Mouse (Mus musculus): ENCODE measurements around the gene Tgfb3. TPM values are rescaled to one million over a fixed set of nuclear protein-coding genes. Genes with fewer than 3 reads are reported as not detected.

Tgfb3 gene
- total RNA-seq, 2 experiments from 2014 or later, result 15.4 to 16.0 TPM

- peak overlapping the region; percentile 89 for H3K27ac ChIP-seq
- no peak for DNase-seq (ENCODE audit: extremely low spot score in 1 of 2, low spot score in 2 of 2)
- intact Hi-C loops (cut with DNase I), result loop anchor here (2.0 to 5.0 kb wide), 3 partner anchors 75 to 331 kb away; partner anchors contain the start of gene Flvcr2
- H3K4me3 ChIP-seq, result peak overlapping the region; percentile 56
- no peak for TF ChIP-seq CTCF (IDR thresholded peaks at IDR 0.05)
Measured at GRCm38 (mm10) chr12:86077736-86078135, 1.1 kb downstream of the Tgfb3 start.

DNA sequence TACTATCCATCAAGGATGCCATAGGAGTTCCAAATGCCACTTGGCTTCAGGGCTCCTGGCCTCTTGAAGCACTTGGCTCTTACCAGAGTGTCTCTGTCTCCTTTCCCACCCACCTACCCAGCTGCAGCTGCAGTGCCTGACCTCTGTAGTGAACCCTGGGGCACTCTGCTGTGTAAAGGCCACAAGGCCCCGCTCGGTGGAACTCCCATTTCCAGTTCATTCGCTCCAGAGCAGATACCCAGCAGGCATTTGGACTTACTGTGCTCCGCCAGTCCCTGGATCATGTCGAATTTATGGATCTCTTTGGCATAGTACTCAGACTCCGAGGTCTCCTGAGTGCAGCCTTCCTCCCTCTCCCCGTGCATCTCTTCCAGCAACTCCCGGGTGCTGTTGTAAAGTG, 1.5 kb downstream of the Tgfb3 start:
- peak in 1 of 2 experiments; percentile 29 for DNase-seq (ENCODE audit: extremely low spot score in 1 of 2, low spot score in 2 of 2)
- no peak for TF ChIP-seq CTCF (IDR thresholded peaks at IDR 0.05)
- Histone ChIP-seq H3K27ac (peak overlapping the region; percentile 89), H3K4me3 (peak overlapping the region; percentile 56)
- intact Hi-C loops (cut with DNase I), result loop anchor here (5.0 kb wide), 2 partner anchors 75 to 145 kb away; no protein-coding TSS in a partner anchor

DNA sequence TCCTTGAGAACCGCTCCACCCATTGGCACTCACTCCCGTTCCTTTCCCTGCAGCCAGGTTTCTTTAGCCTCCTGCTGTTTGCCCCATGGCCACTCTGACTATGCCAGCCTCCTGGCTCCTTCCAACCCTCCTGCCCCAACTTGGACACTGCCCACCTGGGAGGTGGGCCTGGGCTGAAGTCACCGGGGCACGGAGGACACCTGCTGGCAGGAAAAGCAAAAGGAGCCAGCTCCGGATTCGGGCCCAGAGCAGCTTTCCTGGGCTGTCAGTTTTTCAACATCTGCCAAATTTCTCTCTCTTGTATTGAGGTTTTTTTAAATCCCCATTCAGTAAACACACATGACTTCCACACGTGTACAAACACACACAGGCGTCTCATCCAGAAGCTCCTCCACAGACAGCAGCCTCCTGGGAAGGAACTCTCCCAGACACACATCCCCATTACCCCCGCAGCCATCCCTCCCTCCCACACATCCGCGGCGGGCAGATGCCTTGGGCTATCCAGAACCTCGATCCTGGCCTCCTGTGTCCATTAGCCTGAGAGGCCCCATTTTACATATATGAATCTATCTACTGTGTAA, 2.4 kb downstream of the Tgfb3 start:
- peak in 1 of 2 experiments; percentile 62 for DNase-seq (ENCODE audit: extremely low spot score in 1 of 2, low spot score in 2 of 2)
- peak; percentile 51 for TF ChIP-seq CTCF (IDR thresholded peaks at IDR 0.05)
- intact Hi-C loops (cut with DNase I), result loop anchor here (5.0 kb wide), 2 partner anchors 74 to 144 kb away; no protein-coding TSS in a partner anchor
- H3K4me3 ChIP-seq, result peak overlapping the region; percentile 44
- H3K27ac ChIP-seq, result peak overlapping the region; percentile 75

DNA sequence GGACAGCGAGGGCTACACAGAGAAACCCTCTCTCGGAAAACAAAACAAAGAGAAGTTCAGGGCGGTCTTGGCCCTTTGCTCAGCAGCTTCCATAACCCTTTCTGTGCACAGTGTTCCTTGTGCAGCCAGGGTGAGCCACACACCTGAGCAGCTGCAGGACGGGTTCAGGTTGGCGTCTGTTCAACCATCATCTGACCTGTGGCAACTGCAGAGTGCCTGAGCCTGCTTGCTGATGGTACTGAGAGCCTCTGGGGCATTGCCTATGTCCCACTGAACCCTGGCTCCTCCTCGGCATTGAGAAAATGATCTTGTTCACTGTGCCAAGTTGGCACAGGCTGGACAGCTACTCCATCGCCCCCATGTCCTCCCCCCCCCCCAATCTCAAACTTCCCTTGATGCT, 3.5 kb downstream of the Tgfb3 start:
- Histone ChIP-seq H3K27ac (peak overlapping the region; percentile 29), H3K4me3 (no peak overlapping the region)
- no peak for DNase-seq (ENCODE audit: extremely low spot score in 1 of 2, low spot score in 2 of 2)
- intact Hi-C loops (cut with DNase I), result loop anchor here (5.0 kb wide), 2 partner anchors 73 to 143 kb away; no protein-coding TSS in a partner anchor
- TF ChIP-seq CTCF (IDR thresholded peaks at IDR 0.05), result no peak

DNA sequence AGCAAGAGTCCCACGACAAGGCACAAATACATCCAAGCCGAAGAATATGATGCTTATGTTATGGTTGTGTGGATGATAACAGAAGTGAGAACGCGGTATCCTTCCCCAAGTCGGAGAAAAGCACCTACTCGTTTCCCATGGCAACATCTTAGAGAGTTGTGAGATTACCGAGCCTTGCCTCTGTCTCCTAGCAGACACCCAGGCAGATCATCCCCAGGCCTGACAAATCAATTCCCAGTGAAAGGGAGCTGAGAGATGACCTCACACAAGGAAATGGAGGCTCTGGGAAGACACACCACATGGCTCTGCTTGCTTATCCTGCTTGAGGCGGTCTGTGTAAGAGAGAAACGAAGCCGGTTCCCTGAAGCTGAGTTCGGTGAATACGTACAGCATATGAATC, 4.2 kb downstream of the Tgfb3 start:
- peak in 1 of 2 experiments; percentile 24 for DNase-seq (ENCODE audit: extremely low spot score in 1 of 2, low spot score in 2 of 2)
- TF ChIP-seq CTCF (IDR thresholded peaks at IDR 0.05), result no peak
- intact Hi-C loops (cut with DNase I), result loop anchor here (5.0 kb wide), 2 partner anchors 72 to 142 kb away; no protein-coding TSS in a partner anchor
- peak overlapping the region; percentile 29 for H3K27ac ChIP-seq
- H3K4me3 ChIP-seq, result no peak overlapping the region

DNA sequence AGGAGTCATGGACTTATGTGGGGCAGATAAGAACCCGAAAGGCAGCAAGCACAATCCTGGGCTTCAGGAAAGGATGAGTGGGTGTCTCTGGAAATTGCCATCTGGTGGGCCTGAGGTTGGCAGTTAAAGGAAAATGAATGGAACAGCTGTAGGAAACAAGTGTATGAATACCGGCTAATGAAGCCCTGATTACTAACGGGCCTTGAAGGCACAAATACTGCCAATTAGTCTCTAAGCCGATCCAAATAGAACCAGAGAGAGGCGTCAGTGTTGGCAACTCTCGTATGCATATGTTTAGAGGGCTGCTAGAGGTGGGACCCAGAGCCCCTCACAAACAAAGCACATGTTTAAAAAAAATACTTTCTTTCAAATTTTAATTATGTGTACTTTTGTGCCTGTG, 7.4 kb downstream of the Tgfb3 start:
- no peak for DNase-seq (ENCODE audit: extremely low spot score in 1 of 2, low spot score in 2 of 2)
- intact Hi-C loops (cut with DNase I), result no loop called here
- Histone ChIP-seq H3K4me3 (no peak overlapping the region), H3K27ac (no peak overlapping the region)
- TF ChIP-seq CTCF (IDR thresholded peaks at IDR 0.05), result no peak; the same call in 1 of the 2 replicates

DNA sequence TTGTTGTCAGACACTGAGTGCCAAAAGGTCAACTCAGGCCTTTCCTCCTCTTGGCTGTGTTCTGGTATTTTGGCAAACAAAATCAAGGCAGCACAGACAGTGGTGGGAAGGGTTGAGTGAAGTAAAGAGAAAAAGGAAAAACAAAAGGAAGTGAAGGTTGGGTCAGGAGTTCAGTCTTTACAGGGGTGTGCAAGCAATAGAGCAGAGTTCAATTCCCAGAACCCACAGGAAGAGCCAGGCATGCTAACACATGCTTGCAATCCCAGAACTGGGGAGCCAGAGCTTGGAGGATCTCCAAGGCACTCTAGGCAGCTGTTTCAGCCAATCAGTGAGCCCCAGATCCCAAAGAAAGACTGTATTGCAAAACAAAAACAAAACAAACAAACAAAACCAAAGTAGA, 14.0 kb downstream of the Tgfb3 start:
- TF ChIP-seq CTCF (IDR thresholded peaks at IDR 0.05), result no peak
- no peak overlapping the region for H3K27ac ChIP-seq
- no peak for DNase-seq (ENCODE audit: extremely low spot score in 1 of 2, low spot score in 2 of 2)
- no peak overlapping the region for H3K4me3 ChIP-seq
- intact Hi-C loops (cut with DNase I), result no loop called here

DNA sequence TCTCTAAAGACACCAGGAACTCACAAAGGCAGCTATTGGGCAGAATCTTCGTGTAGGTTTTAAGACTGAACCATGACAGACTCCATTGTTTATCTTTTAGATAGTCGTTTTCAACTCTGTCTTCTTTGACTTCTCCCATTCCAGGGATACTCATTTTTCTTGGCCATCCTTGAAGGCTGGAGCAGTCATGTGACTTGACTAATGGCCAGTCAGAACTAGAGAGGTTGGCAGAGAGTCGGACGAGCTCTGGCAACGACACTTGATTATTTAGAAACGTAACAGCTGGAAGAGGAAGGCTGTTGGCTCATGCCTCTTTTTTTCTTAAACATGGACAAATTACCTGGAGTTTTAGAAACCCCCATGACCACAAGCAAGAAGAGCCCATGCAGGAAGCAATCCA, 19.5 kb downstream of the Tgfb3 start:
- no peak overlapping the region for H3K4me3 ChIP-seq
- no peak for DNase-seq (ENCODE audit: extremely low spot score in 1 of 2, low spot score in 2 of 2)
- TF ChIP-seq CTCF (IDR thresholded peaks at IDR 0.05), result no peak
- H3K27ac ChIP-seq, result no peak overlapping the region
- intact Hi-C loops (cut with DNase I), result no loop called here

- TF ChIP-seq CTCF (IDR thresholded peaks at IDR 0.05), result no peak
- no peak overlapping the region for H3K4me3 ChIP-seq
- no peak for DNase-seq (ENCODE audit: extremely low spot score in 1 of 2, low spot score in 2 of 2)
- intact Hi-C loops (cut with DNase I), result no loop called here
- H3K27ac ChIP-seq, result no peak overlapping the region
Measured at GRCm38 (mm10) chr12:86057516-86057915, 21.3 kb downstream of the Tgfb3 start.

GRCm38 (mm10) chr12:86056976-86057375, 21.9 kb downstream of the Tgfb3 start:
- TF ChIP-seq CTCF (IDR thresholded peaks at IDR 0.05), result no peak
- Histone ChIP-seq H3K4me3 (no peak overlapping the region), H3K27ac (no peak overlapping the region)
- intact Hi-C loops (cut with DNase I), result no loop called here
- no peak for DNase-seq (ENCODE audit: extremely low spot score in 1 of 2, low spot score in 2 of 2)

DNA sequence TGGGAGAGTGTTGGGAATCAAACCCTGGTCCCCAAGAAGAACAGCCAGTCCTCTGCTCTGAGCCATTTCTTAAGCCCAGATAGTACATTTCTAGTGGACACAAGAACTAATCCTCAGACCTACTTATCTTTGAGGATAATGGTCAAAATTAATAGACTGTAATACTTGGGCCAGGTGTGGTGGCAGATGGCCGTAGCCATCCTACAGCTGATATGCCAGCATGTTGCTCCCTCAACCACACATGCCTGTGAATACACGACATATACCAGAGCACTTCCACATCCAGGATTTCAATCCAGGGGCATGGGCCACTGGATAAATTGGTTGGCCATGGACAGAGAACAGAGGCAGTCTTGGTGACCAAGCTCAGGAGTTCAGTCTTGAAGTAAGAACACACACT, 23.5 kb downstream of the Tgfb3 start:
- Histone ChIP-seq H3K4me3 (no peak overlapping the region), H3K27ac (no peak overlapping the region)
- no peak for DNase-seq (ENCODE audit: extremely low spot score in 1 of 2, low spot score in 2 of 2)
- intact Hi-C loops (cut with DNase I), result no loop called here
- no peak for TF ChIP-seq CTCF (IDR thresholded peaks at IDR 0.05)

- no peak for TF ChIP-seq CTCF (IDR thresholded peaks at IDR 0.05)
- DNase-seq (ENCODE audit: extremely low spot score in 1 of 2, low spot score in 2 of 2), result no peak
- intact Hi-C loops (cut with DNase I), result no loop called here
- Histone ChIP-seq H3K4me3 (no peak overlapping the region), H3K27ac (no peak overlapping the region)
Measured at GRCm38 (mm10) chr12:86051477-86051876, 27.4 kb downstream of the Tgfb3 start.

- no peak for TF ChIP-seq CTCF (IDR thresholded peaks at IDR 0.05)
- intact Hi-C loops (cut with DNase I), result no loop called here
- Histone ChIP-seq H3K27ac (no peak overlapping the region), H3K4me3 (no peak overlapping the region)
- DNase-seq (ENCODE audit: extremely low spot score in 1 of 2, low spot score in 2 of 2), result no peak
Measured at GRCm38 (mm10) chr12:86049813-86050212, 29.0 kb downstream of the Tgfb3 start.

All from left cerebral cortex, adult 2 months (tissue).